Mouse (Mus musculus): ENCODE measurements around the gene Hsf5. TPM values are rescaled to one million over a fixed set of nuclear protein-coding genes. Genes with fewer than 3 reads are reported as not detected.
A peak's percentile ranks its signal among the peaks of the same experiment; 100 is the strongest.

Gene Hsf5
- polyA plus RNA-seq, 1 experiment, result 1.6 TPM

DNA sequence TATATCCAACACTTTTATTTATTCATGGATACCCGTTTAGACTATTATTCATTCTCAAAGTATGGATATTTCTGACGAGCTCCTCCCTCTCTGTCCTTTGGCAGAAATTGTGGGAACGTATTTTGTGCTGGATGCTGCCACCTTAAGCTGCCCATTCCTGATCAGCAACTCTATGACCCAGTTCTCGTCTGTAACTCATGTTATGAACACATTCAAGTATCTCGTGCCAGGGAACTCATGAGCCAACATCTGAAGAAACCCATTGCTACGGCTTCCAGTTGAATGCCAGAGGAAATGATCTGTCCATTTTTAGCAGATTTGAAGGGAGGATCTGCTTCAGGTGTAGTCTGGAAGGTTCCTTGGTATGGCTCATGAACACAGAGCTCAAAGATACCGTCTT is 3.0 kb upstream of the Hsf5 start:
- Histone ChIP-seq H3K4me1 (ENCODE audit: control insufficient read depth, insufficient read depth, low read length) (no peaks in the 10 kb centered on the region), H3K9ac (ENCODE audit: low read depth, poor library complexity, severe bottlenecking) (no peak overlapping the region), H3K27ac (ENCODE audit: insufficient read depth, low read length) (no peak overlapping the region), H3K27me3 (ENCODE audit: control insufficient read depth, insufficient read depth, low read length, poor library complexity, severe bottlenecking) (no peaks in the 10 kb centered on the region), H3K9me3 (replicated peaks; ENCODE audit: control insufficient read depth, insufficient read depth, low read length, poor library complexity, severe bottlenecking) (no peaks in the 10 kb centered on the region), H3K36me3 (ENCODE audit: control insufficient read depth, insufficient read depth, low read length, poor library complexity, severe bottlenecking) (peaks cover 48% of the 10 kb centered on the region), H3K4me3 (ENCODE audit: low read depth, low read length) (no peak overlapping the region)
- no peak for TF ChIP-seq EP300 (IDR thresholded peaks at IDR 0.05; ENCODE audit: insufficient read depth, low read depth, low read length)
- TF ChIP-seq POLR2A (IDR thresholded peaks at IDR 0.05; ENCODE audit: insufficient read depth, low read length), result no peak
- TF ChIP-seq CTCF (IDR thresholded peaks at IDR 0.05; ENCODE audit: low read depth, low read length), result no peak

DNA sequence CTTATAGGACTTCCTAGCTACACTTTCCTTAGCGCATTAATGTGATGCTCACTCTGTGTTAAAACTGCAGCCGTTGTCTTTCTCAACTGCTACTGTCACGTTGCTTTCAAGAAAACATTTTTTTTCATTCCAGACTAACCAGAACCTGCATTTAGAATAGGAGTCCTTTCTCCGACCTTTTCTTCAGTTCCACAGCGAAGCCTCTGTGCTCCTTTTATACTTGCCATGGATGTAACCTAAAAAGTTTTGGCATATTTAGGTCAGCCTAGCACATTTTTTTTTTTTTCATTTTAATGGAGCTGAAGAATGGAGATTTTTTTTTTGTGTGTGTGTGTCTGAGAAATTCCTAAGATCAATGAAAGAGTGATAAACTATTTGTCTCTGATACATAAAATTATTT is 1.4 kb upstream of the Hsf5 start:
- no peaks in the 10 kb centered on the region for H3K9me3 ChIP-seq (replicated peaks; ENCODE audit: control insufficient read depth, insufficient read depth, low read length, poor library complexity, severe bottlenecking)
- no peak overlapping the region for H3K4me3 ChIP-seq (ENCODE audit: low read depth, low read length)
- H3K27ac ChIP-seq (ENCODE audit: insufficient read depth, low read length), result no peak overlapping the region
- no peak for TF ChIP-seq CTCF (IDR thresholded peaks at IDR 0.05; ENCODE audit: low read depth, low read length)
- no peak overlapping the region for H3K9ac ChIP-seq (ENCODE audit: low read depth, poor library complexity, severe bottlenecking)
- H3K4me1 ChIP-seq (ENCODE audit: control insufficient read depth, insufficient read depth, low read length), result no peaks in the 10 kb centered on the region
- H3K36me3 ChIP-seq (ENCODE audit: control insufficient read depth, insufficient read depth, low read length, poor library complexity, severe bottlenecking), result peaks cover 40% of the 10 kb centered on the region
- H3K27me3 ChIP-seq (ENCODE audit: control insufficient read depth, insufficient read depth, low read length, poor library complexity, severe bottlenecking), result no peaks in the 10 kb centered on the region

DNA sequence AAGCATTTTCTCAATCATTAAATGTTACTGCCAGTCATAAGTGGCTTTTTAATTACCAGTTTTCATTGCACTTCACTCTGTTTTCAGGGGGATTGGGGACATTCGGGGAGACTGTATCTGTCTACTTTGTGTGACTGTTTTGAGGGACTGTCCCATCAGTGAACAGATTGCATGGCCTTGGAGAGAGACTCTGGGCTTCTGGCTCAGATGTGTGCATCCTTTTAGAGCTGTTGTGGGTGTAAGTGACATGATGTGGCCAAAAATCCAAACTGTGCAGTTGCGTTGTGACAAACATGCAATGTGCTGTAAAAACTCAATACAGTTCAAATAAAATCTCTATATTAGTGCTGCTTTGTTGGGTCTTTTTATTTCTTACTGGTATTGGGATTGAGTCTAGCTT is 1.0 kb upstream of the Hsf5 start:
- H3K36me3 ChIP-seq (ENCODE audit: control insufficient read depth, insufficient read depth, low read length, poor library complexity, severe bottlenecking), result peaks cover 36% of the 10 kb centered on the region

DNA sequence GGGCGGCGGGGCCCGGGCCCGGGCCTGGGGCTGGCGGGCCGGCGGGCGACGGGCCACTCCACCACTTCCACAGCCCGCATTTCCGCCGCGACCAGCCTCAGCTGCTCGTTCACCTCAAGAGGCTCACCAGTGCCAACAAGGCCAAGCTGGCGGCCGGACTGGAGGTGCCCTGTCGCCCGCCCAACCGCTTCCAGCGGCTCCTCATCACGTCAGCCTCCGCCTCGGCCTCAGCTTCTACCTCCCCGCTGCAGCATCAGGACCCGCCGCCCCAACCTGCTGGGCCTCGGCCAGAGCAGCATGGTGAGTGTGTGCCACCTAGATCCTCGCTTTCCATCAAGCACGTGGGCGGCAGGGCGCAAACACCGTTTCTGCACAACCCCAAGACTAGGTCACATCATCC is 642 bp downstream of the Hsf5 start:
- TF ChIP-seq POLR2A (IDR thresholded peaks at IDR 0.05; ENCODE audit: insufficient read depth, low read length) (no peak), EP300 (IDR thresholded peaks at IDR 0.05; ENCODE audit: insufficient read depth, low read depth, low read length) (no peak), CTCF (IDR thresholded peaks at IDR 0.05; ENCODE audit: low read depth, low read length) (no peak)
- Histone ChIP-seq H3K4me1 (ENCODE audit: control insufficient read depth, insufficient read depth, low read length) (no peaks in the 10 kb centered on the region), H3K27ac (ENCODE audit: insufficient read depth, low read length) (no peak overlapping the region), H3K9me3 (replicated peaks; ENCODE audit: control insufficient read depth, insufficient read depth, low read length, poor library complexity, severe bottlenecking) (no peaks in the 10 kb centered on the region), H3K27me3 (ENCODE audit: control insufficient read depth, insufficient read depth, low read length, poor library complexity, severe bottlenecking) (no peaks in the 10 kb centered on the region), H3K9ac (ENCODE audit: low read depth, poor library complexity, severe bottlenecking) (peak overlapping the region; percentile 54), H3K4me3 (ENCODE audit: low read depth, low read length) (peak overlapping the region; percentile 49), H3K36me3 (ENCODE audit: control insufficient read depth, insufficient read depth, low read length, poor library complexity, severe bottlenecking) (peaks cover 22% of the 10 kb centered on the region)

More for the DNA sequence above, 1.0 kb upstream of the Hsf5 start:
- Histone ChIP-seq H3K9ac (ENCODE audit: low read depth, poor library complexity, severe bottlenecking) (no peak overlapping the region), H3K9me3 (replicated peaks; ENCODE audit: control insufficient read depth, insufficient read depth, low read length, poor library complexity, severe bottlenecking) (no peaks in the 10 kb centered on the region), H3K27me3 (ENCODE audit: control insufficient read depth, insufficient read depth, low read length, poor library complexity, severe bottlenecking) (no peaks in the 10 kb centered on the region), H3K27ac (ENCODE audit: insufficient read depth, low read length) (no peak overlapping the region), H3K4me3 (ENCODE audit: low read depth, low read length) (no peak overlapping the region), H3K4me1 (ENCODE audit: control insufficient read depth, insufficient read depth, low read length) (no peaks in the 10 kb centered on the region)
- TF ChIP-seq CTCF (IDR thresholded peaks at IDR 0.05; ENCODE audit: low read depth, low read length), result no peak
- TF ChIP-seq POLR2A (IDR thresholded peaks at IDR 0.05; ENCODE audit: insufficient read depth, low read length), result no peak
- no peak for TF ChIP-seq EP300 (IDR thresholded peaks at IDR 0.05; ENCODE audit: insufficient read depth, low read depth, low read length)

DNA sequence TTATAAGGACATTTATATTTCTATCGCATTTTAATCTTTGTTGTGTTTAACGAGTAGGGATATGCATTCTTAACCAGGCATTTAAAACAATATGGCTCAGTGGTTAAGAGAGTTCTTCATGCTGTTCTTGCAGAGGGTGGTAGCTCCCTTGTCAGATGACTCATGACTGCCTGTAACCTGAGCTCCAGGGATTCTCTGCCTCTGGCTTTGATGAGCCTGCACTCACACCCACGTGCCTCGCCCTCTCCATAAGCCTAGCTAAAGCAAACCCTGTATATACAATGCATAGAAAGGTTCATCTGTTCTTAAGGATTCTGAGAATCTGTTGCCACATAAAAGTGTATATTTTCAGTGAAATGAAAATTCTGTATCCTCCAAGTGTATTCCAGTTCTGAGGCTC is 6.2 kb downstream of the Hsf5 start:
- Histone ChIP-seq H3K9ac (ENCODE audit: low read depth, poor library complexity, severe bottlenecking) (no peak overlapping the region), H3K4me1 (ENCODE audit: control insufficient read depth, insufficient read depth, low read length) (no peaks in the 10 kb centered on the region), H3K27ac (ENCODE audit: insufficient read depth, low read length) (no peak overlapping the region), H3K4me3 (ENCODE audit: low read depth, low read length) (no peak overlapping the region), H3K27me3 (ENCODE audit: control insufficient read depth, insufficient read depth, low read length, poor library complexity, severe bottlenecking) (no peaks in the 10 kb centered on the region), H3K9me3 (replicated peaks; ENCODE audit: control insufficient read depth, insufficient read depth, low read length, poor library complexity, severe bottlenecking) (no peaks in the 10 kb centered on the region), H3K36me3 (ENCODE audit: control insufficient read depth, insufficient read depth, low read length, poor library complexity, severe bottlenecking) (no peaks in the 10 kb centered on the region)
- TF ChIP-seq CTCF (IDR thresholded peaks at IDR 0.05; ENCODE audit: low read depth, low read length) (no peak), EP300 (IDR thresholded peaks at IDR 0.05; ENCODE audit: insufficient read depth, low read depth, low read length) (peak; percentile 53; the same call in 1 of the 2 replicates)

DNA sequence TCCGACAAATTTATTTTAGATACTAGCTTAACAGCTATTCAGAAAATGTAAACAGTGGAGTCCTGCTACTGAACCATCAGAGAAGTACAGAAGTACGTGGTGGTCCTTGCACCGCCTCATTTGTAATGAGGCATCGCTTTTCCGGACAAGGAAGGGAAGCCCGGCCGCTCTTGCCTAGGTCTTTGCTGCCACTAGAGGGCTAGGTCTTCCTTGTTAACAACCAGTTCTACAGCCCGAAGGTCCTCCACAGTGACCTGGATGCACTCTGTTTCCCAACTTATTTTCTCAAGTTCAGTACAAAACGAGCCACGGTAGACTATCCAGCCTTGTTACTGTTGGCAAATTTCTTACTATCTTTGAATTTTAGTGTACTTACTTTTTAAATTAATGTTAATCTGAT is 12.9 kb downstream of the Hsf5 start:
- Histone ChIP-seq H3K36me3 (ENCODE audit: control insufficient read depth, insufficient read depth, low read length, poor library complexity, severe bottlenecking) (no peaks in the 10 kb centered on the region), H3K9me3 (replicated peaks; ENCODE audit: control insufficient read depth, insufficient read depth, low read length, poor library complexity, severe bottlenecking) (no peaks in the 10 kb centered on the region), H3K27ac (ENCODE audit: insufficient read depth, low read length) (no peak overlapping the region), H3K9ac (ENCODE audit: low read depth, poor library complexity, severe bottlenecking) (no peak overlapping the region), H3K27me3 (ENCODE audit: control insufficient read depth, insufficient read depth, low read length, poor library complexity, severe bottlenecking) (no peaks in the 10 kb centered on the region), H3K4me3 (ENCODE audit: low read depth, low read length) (no peak overlapping the region), H3K4me1 (ENCODE audit: control insufficient read depth, insufficient read depth, low read length) (no peaks in the 10 kb centered on the region)
- TF ChIP-seq POLR2A (IDR thresholded peaks at IDR 0.05; ENCODE audit: insufficient read depth, low read length) (no peak), CTCF (IDR thresholded peaks at IDR 0.05; ENCODE audit: low read depth, low read length) (peak; percentile 74), EP300 (IDR thresholded peaks at IDR 0.05; ENCODE audit: insufficient read depth, low read depth, low read length) (no peak)
